Mouse (Mus musculus) cortical plate, adult 2 months (tissue): ENCODE measurements around the gene Hsd17b13.

Source experiments
- CTCF ChIP-seq: fragments of 200-500 bp; IDR thresholded peaks from 2 replicates; pipeline ENCODE4 v1.5.1; 2011; ENCODE audit warnings: mild to moderate bottlenecking, control low read depth, low read length; ENCODE audit not compliant: insufficient read depth; ENCODE audit errors: extremely low read depth
- POLR2A ChIP-seq: fragments of 200-500 bp; IDR thresholded peaks from 2 replicates; pipeline ENCODE4 v1.6.1; 2011; ENCODE audit warnings: mild to moderate bottlenecking, low read length, control low read depth; ENCODE audit not compliant: insufficient read depth; ENCODE audit errors: extremely low read depth

- no peak for TF ChIP-seq CTCF
- no peak for TF ChIP-seq POLR2A
These were observed 60.4 kb downstream of the Hsd17b13 start for GRCm38 (mm10) chr5:103916595-103917356.
